Mouse (Mus musculus): ENCODE data around the gene Dapl1.

Gene Dapl1

GRCm38 (mm10) chr2:59471051-59471948 lies 13.2 kb upstream of the Dapl1 start:
- in situ Hi-C loops (cut with MboI, MseI) = loop anchor here (25.0 kb wide), 1 partner anchor 1284 kb away; the partner anchor contains the start of gene Cytip

GRCm38 (mm10) chr2:59474336-59474735 lies 10.1 kb upstream of the Dapl1 start:
- in situ Hi-C loops (cut with MboI, MseI) = loop anchor here (25.0 kb wide), 1 partner anchor 1287 kb away; the partner anchor contains the start of gene Cytip

- in situ Hi-C loops (cut with MboI, MseI) = loop anchor here (25.0 kb wide), 1 partner anchor 1348 kb away; no protein-coding TSS in a partner anchor
Observed at GRCm38 (mm10) chr2:59485080-59485479, 627 bp downstream of the Dapl1 start.

GRCm38 (mm10) chr2:59485657-59486056 lies 1.2 kb downstream of the Dapl1 start:
- in situ Hi-C loops (cut with MboI, MseI) = loop anchor here (25.0 kb wide), 1 partner anchor 1348 kb away; no protein-coding TSS in a partner anchor

- in situ Hi-C loops (cut with MboI, MseI) = loop anchor here (25.0 kb wide), 1 partner anchor 1349 kb away; no protein-coding TSS in a partner anchor
Observed at GRCm38 (mm10) chr2:59486196-59486845, 1.9 kb downstream of the Dapl1 start.

- in situ Hi-C loops (cut with MboI, MseI) = loop anchor here (25.0 kb wide), 1 partner anchor 1351 kb away; no protein-coding TSS in a partner anchor
Observed at GRCm38 (mm10) chr2:59488235-59488634, 3.8 kb downstream of the Dapl1 start.

GRCm38 (mm10) chr2:59490353-59490752 lies 5.9 kb downstream of the Dapl1 start:
- in situ Hi-C loops (cut with MboI, MseI) = loop anchor here (25.0 kb wide), 1 partner anchor 1353 kb away; no protein-coding TSS in a partner anchor

GRCm38 (mm10) chr2:59493445-59494085 lies 9.1 kb downstream of the Dapl1 start:
- in situ Hi-C loops (cut with MboI, MseI) = loop anchor here (25.0 kb wide), 1 partner anchor 1356 kb away; no protein-coding TSS in a partner anchor

GRCm38 (mm10) chr2:59499146-59499545 lies 14.7 kb downstream of the Dapl1 start:
- in situ Hi-C loops (cut with MboI, MseI) = loop anchor here (25.0 kb wide), 1 partner anchor 1362 kb away; no protein-coding TSS in a partner anchor

GRCm38 (mm10) chr2:59499717-59500116 lies 15.3 kb downstream of the Dapl1 start:
- in situ Hi-C loops (cut with MboI, MseI) = loop anchor here (25.0 kb wide), 1 partner anchor 1362 kb away; no protein-coding TSS in a partner anchor

- in situ Hi-C loops (cut with MboI, MseI) = no loop called here
Observed at GRCm38 (mm10) chr2:59509061-59509460, 24.6 kb downstream of the Dapl1 start.

- in situ Hi-C loops (cut with MboI, MseI) = no loop called here
Observed at GRCm38 (mm10) chr2:59510416-59510815, 26.0 kb downstream of the Dapl1 start.

GRCm38 (mm10) chr2:59510882-59511281 lies 26.4 kb downstream of the Dapl1 start:
- in situ Hi-C loops (cut with MboI, MseI) = no loop called here

GRCm38 (mm10) chr2:59520663-59521062 lies 36.2 kb downstream of the Dapl1 start:
- in situ Hi-C loops (cut with MboI, MseI) = no loop called here

- in situ Hi-C loops (cut with MboI, MseI) = no loop called here
Observed at GRCm38 (mm10) chr2:59522079-59522684, 37.7 kb downstream of the Dapl1 start.

- in situ Hi-C loops (cut with MboI, MseI) = no loop called here
Observed at GRCm38 (mm10) chr2:59523526-59523925, 39.1 kb downstream of the Dapl1 start.

GRCm38 (mm10) chr2:59526893-59527292 lies 42.4 kb downstream of the Dapl1 start:
- in situ Hi-C loops (cut with MboI, MseI) = no loop called here

- in situ Hi-C loops (cut with MboI, MseI) = no loop called here
Observed at GRCm38 (mm10) chr2:59529574-59530080, 45.2 kb downstream of the Dapl1 start.

GRCm38 (mm10) chr2:59530811-59531210 lies 46.4 kb downstream of the Dapl1 start:
- in situ Hi-C loops (cut with MboI, MseI) = no loop called here

GRCm38 (mm10) chr2:59532999-59533398 lies 48.5 kb downstream of the Dapl1 start:
- in situ Hi-C loops (cut with MboI, MseI) = no loop called here

- in situ Hi-C loops (cut with MboI, MseI) = no loop called here
Observed at GRCm38 (mm10) chr2:59533504-59533903, 49.1 kb downstream of the Dapl1 start.

Data from T-helper 1 cell (primary cell).